Mouse (Mus musculus): Measurements from ENCODE around the gene Tex52.

Tex52 gene

GRCm38 (mm10) chr6:128375192-128375591 lies at the start of gene Tex52, which contains the start of gene Gm44596:
Gene Tex52, plus strand, starts transcription at chr6:128375456.
Gene Gm44596, plus strand, starts transcription at chr6:128375503.
- DNase-seq (ENCODE audit: low spot score), result peak; percentile 74

DNA sequence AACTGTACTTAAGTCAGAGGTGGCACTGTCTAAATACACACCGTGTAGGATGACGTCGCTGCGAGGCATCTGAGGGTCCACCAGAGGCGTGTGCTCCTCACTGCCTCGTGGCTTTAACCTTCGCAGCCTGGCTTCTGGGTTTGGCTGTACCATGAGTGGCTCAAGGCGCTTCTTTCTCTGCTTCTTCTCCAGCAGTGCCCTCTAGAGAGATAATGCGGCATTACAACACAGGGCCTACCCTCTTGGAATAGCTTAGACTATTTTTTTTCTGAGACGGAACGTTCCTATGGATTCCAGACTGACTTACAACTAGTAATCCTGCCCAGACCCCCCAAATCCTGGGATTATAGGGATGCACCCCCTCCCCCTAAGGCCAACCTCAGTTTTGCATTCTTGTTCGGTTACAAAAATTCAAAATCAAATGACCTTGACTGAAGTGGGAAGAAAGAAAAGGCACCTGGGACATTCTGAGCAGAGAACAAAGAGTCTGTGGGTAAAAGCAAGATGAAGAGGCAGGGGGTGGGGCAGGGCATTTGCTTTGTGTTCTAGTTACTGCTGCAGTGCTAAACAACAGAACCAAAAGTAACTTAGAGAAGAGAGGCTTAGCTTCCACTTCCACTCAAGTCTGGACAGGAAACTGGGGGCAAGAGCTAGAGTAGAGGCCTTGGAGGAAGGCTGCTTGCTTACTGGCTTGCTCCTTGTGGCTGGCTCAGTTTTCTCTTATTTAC lies 40.7 kb upstream of the Tex52 start:
- DNase-seq (ENCODE audit: low spot score), result peak; percentile 45

DNA sequence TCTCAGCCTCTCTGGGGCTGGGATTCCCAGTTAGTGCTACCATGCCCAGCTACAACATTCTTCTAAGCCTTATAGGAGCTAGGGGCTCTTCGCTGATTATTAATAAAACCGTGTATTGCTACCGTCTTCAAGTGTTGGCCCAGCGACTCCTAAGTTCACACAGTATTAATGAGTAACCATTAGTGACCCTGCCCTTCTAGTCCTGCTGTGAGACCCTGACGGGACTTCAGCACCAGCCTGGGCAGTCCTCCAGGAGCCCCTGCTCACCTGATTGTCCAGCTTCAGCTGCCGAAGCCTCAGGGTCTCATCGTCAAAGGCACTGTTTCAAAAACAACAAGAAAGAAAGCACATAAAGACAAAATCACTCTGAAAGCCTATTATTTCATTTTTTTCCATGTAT lies 37.8 kb upstream of the Tex52 start:
- DNase-seq (ENCODE audit: low spot score), result no peak

DNA sequence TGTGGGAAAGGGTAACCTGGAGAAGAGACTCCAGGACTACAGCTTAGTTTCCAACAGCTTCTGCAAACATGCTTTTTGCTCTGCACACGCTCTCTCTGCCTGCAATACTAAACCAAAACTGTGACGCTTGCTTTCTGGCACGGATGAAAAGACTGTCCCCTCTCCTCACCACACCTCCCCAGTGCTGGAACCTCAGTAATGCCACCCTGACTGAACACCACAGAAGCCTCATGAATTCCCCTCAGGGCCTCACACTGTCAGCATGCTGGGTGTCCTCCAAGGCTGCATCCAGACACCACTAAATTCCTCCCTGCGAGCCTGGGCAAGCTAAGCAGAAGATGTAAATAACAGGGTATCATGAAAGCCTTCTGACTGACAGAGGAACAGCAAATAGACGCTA lies 36.4 kb upstream of the Tex52 start:
- DNase-seq (ENCODE audit: low spot score), result no peak

- no peak for DNase-seq (ENCODE audit: low spot score)
These were observed 33.1 kb upstream of the Tex52 start for GRCm38 (mm10) chr6:128341956-128342723.

DNA sequence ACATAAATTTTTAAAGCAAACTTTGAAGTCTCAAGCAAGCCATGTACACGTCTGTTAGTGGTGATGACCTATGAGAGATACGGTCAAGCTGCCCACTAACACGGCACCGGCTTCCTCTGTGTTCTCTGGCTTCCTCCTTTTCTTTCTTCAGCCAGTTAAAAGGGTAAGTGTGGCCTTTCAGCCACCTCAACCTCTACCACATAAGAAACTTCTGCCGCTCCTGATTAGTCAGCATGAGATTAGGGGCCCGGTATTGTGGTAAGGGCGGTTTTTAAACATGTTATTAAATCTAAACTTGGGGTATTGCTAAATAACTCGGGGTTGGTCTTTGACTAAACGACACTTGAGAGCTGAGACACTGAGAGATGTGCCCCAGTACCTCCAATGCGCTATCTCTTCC lies 29.6 kb upstream of the Tex52 start:
- no peak for DNase-seq (ENCODE audit: low spot score)

GRCm38 (mm10) chr6:128346782-128347181 lies 28.5 kb upstream of the Tex52 start:
- DNase-seq (ENCODE audit: low spot score), result no peak

GRCm38 (mm10) chr6:128349711-128350110 lies 25.5 kb upstream of the Tex52 start:
- DNase-seq (ENCODE audit: low spot score), result no peak

GRCm38 (mm10) chr6:128354140-128354539 lies 21.1 kb upstream of the Tex52 start:
- no peak for DNase-seq (ENCODE audit: low spot score)

DNA sequence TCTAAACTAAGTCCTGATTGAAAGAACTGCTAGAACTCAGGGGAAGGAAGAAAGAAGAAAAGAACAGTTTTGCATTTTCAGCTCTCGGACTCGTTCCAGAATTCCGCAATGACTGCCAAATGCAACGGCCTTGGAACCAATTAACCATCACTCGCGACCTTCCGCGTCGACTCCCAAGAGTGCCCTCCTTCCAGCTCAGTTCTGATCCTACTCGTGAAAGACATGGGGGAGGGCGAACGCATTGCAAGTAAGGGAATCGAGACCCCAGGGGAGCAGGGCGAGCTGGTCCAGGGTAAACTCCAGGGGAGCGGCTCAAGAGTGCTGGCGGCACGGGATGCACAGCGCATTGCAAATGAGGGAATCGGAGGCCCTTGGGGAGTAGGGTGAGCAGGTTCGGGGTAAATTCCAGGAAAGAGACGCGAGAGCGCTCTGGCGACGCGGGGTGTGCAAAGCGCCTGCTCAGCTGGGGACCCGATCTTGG lies 20.0 kb upstream of the Tex52 start:
- DNase-seq (ENCODE audit: low spot score), result peak; percentile 71

GRCm38 (mm10) chr6:128355726-128356416 lies 19.4 kb upstream of the Tex52 start, which contains the start of gene Tulp3:
Gene Tulp3, minus strand, starts transcription at chr6:128355851.
- DNase-seq (ENCODE audit: low spot score), result peak; percentile 94

GRCm38 (mm10) chr6:128358999-128359398 lies 16.3 kb upstream of the Tex52 start:
- peak; percentile 80 for DNase-seq (ENCODE audit: low spot score)

DNA sequence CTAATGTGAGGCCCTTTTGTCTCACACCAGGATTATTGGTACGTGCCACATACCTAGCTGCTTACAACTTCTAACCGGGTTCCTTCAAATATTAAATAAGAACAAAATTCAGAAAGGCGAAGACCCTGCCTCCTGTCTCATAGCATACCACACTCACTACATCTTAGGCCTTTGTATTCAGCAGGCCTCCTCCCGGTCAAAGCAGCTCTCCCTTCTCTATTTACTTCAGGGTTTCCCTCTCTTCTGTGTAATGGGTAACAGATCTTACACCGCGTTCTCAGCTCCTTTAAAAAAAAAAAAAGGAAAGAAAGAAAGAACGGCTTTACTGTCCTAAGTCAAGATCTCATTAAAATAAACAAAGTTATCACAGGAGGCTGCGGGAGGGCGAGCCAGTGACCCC lies 13.4 kb upstream of the Tex52 start:
- no peak for DNase-seq (ENCODE audit: low spot score)

- peak; percentile 86 for DNase-seq (ENCODE audit: low spot score)
These were observed 12.8 kb upstream of the Tex52 start, which contains the start of the genes Rhno1 and Foxm1 for GRCm38 (mm10) chr6:128362381-128363006. Gene Rhno1, minus strand, starts transcription at chr6:128362911. Gene Foxm1, plus strand, starts transcription at chr6:128362967.

- peak; percentile 50 for DNase-seq (ENCODE audit: low spot score)
These were observed 12.0 kb upstream of the Tex52 start for GRCm38 (mm10) chr6:128363007-128363825.

- DNase-seq (ENCODE audit: low spot score), result no peak
These were observed 10.5 kb upstream of the Tex52 start for GRCm38 (mm10) chr6:128364721-128365120.

- DNase-seq (ENCODE audit: low spot score), result no peak
These were observed 8.8 kb upstream of the Tex52 start for GRCm38 (mm10) chr6:128366466-128366865.

- no peak for DNase-seq (ENCODE audit: low spot score)
These were observed 5.2 kb upstream of the Tex52 start for GRCm38 (mm10) chr6:128370040-128370439.

DNA sequence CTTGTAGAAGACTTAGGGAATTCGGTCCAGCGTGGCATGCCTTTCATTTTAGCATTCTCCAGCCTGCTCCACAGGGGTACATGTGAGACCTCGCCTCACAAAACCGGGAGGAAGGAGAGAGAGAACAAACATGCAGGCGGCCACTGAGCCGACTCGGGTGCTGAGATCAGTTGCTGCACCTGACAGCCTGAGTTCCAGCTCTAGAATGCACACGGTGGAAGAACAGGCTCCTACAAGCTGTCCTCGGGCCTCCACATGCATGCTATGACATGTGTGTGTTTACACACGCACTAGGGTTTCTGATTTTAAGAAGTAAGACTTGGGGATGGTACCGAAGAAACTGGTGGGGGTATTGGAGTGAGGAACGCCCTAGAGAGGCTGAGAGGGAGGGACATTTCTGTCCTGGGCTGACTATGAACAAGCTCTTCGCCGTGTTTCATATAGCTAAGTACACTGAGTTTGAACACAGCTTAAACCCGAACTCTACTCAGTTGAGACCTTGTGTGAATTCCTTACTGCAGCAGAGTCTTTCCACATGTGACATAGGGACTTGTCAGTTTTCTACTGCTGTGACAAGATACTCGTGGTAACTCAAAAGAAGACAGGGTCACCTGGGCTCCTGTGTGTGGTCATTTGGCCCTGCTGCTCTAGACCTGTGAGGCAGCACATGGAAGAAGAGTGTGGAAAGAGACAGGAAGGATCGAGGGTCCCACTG lies 1.3 kb downstream of the Tex52 start:
- no peak for DNase-seq (ENCODE audit: low spot score)

GRCm38 (mm10) chr6:128379636-128380035 lies 4.4 kb downstream of the Tex52 start:
- no peak for DNase-seq (ENCODE audit: low spot score)
